Mouse (Mus musculus) layer of hippocampus, postnatal 10 days (tissue): ENCODE results near the gene Dph1. TPM values are rescaled to one million over a fixed set of nuclear protein-coding genes. Genes with fewer than 3 reads are reported as not detected.

Experiments
- DNase-seq, 2 experiments: peaks; one replicate each; pipeline ENCODE4 v3.0.0; 2021; ENCODE audit warnings: low spot score in 2 of 2
- long read RNA-seq: library from polyadenylated mRNA; stranded (forward); transcript quantifications from one replicate; pipeline ENCODE4 v2.0.0, GENCODE M21; 2023
- total RNA-seq, 2 experiments: library from RNA; stranded (reverse); gene quantifications; 2 replicates each; pipeline ENCODE4 v1.2.3; 2021

Dph1 gene
- 10 to 100 TPM; 20.8 to 21.1 TPM for total RNA-seq
- long read RNA-seq, transcript Dph1-201 (13 exons, 2,139 nt) = major isoform, 7 of 13 reads
- long read RNA-seq, partial matches to known transcripts = 0 of 13 reads
- long read RNA-seq, other reads (novel, unspliced or antisense) = 6 of 13 reads

- DNase-seq = no peak
Measured at GRCm38 (mm10) chr11:75190905-75191441, at the start of gene Dph1. TSS of gene Dph1 (minus strand) at chr11:75191241.

- DNase-seq = no peak
Measured at GRCm38 (mm10) chr11:75240158-75240934, 49.3 kb upstream of the Dph1 start.

- DNase-seq = no peak
Measured at GRCm38 (mm10) chr11:75234745-75235144, 43.7 kb upstream of the Dph1 start.

GRCm38 (mm10) chr11:75232434-75232833 lies 41.4 kb upstream of the Dph1 start:
- DNase-seq = no peak

GRCm38 (mm10) chr11:75231756-75232155 lies 40.7 kb upstream of the Dph1 start:
- peak; percentile 52 to 70 for DNase-seq

GRCm38 (mm10) chr11:75230272-75230760 lies 39.3 kb upstream of the Dph1 start:
- DNase-seq = no peak

GRCm38 (mm10) chr11:75229289-75229688 lies 38.2 kb upstream of the Dph1 start:
- DNase-seq = no peak

- DNase-seq = no peak
Measured at GRCm38 (mm10) chr11:75227632-75228031, 36.6 kb upstream of the Dph1 start.

- DNase-seq = no peak
Measured at GRCm38 (mm10) chr11:75224835-75225234, 33.8 kb upstream of the Dph1 start.

- no peak for DNase-seq
Measured at GRCm38 (mm10) chr11:75224062-75224461, 33.0 kb upstream of the Dph1 start.

GRCm38 (mm10) chr11:75220517-75221145 lies 29.6 kb upstream of the Dph1 start:
- no peak for DNase-seq

- DNase-seq = peak in 1 of 2 experiments; percentile 67
Measured at GRCm38 (mm10) chr11:75220115-75220514, 29.1 kb upstream of the Dph1 start.

- no peak for DNase-seq
Measured at GRCm38 (mm10) chr11:75214081-75214950, 23.3 kb upstream of the Dph1 start.

GRCm38 (mm10) chr11:75213372-75214080 lies 22.5 kb upstream of the Dph1 start:
- peak; percentile 41 to 55 for DNase-seq

- DNase-seq = no peak
Measured at GRCm38 (mm10) chr11:75212876-75213275, 21.8 kb upstream of the Dph1 start.

- peak in 1 of 2 experiments; percentile 41 for DNase-seq
Measured at GRCm38 (mm10) chr11:75212031-75212667, 21.1 kb upstream of the Dph1 start.

GRCm38 (mm10) chr11:75210755-75211154 lies 19.7 kb upstream of the Dph1 start:
- no peak for DNase-seq

GRCm38 (mm10) chr11:75210093-75210492 lies 19.1 kb upstream of the Dph1 start:
- no peak for DNase-seq

GRCm38 (mm10) chr11:75209363-75209762 lies 18.3 kb upstream of the Dph1 start:
- no peak for DNase-seq

- no peak for DNase-seq
Measured at GRCm38 (mm10) chr11:75206347-75206746, 15.3 kb upstream of the Dph1 start.
